Mouse (Mus musculus): ENCODE data around the gene Pip4p1. TPM values are rescaled to one million over a fixed set of nuclear protein-coding genes. Genes with fewer than 3 reads are reported as not detected.
"Not testable (repeated sequence)": the region's sequence is repeated elsewhere in the genome, so short reads cannot be mapped to it uniquely, and the experiment has no call there.

The Pip4p1 gene
- polyA plus RNA-seq, 1 experiment, result 93.1 TPM

DNA sequence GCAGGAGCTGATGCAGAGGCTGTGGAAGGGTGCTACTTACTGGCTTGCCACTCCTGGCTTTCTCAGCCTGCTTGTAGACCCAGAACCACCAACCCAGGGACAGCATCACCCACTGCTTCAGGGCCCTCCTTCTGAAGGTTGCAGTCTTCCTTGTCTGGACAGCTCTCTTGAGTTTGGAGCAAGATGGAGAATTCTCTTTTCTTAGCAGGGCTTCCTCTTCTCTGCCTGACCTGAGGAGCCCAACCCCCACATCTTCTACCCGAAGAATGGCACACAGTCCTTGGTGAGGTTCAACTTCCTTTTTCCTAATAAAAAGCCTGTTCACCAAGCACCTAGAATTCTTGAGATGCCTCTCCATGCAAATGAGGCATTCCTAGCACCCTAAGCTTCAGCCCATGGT, 40.2 kb upstream of the Pip4p1 start:
- H3K4me3 ChIP-seq (ENCODE audit: low read depth, low read length), result no peak overlapping the region
- H3K27ac ChIP-seq (ENCODE audit: insufficient read depth, low read depth, low read length), result no peak overlapping the region
- no peaks in the 10 kb centered on the region for H3K36me3 ChIP-seq (ENCODE audit: control insufficient read depth, insufficient read depth, low read length)
- H3K27me3 ChIP-seq (ENCODE audit: control insufficient read depth, insufficient read depth, low read length), result no peaks in the 10 kb centered on the region
- no peaks in the 10 kb centered on the region; the same call in 1 of the 2 replicates for H3K4me1 ChIP-seq (ENCODE audit: control insufficient read depth, insufficient read depth, insufficient read length, low read length)
- 39% methylated on average over 1 of the region's 1 CpGs for WGBS
- TF ChIP-seq POLR2A (IDR thresholded peaks at IDR 0.05; ENCODE audit: low read depth, low read length), result no peak
- TF ChIP-seq CTCF (IDR thresholded peaks at IDR 0.05; ENCODE audit: extremely low read depth, insufficient read length, insufficient replicate concordance, low read depth, low read length), result no peak

DNA sequence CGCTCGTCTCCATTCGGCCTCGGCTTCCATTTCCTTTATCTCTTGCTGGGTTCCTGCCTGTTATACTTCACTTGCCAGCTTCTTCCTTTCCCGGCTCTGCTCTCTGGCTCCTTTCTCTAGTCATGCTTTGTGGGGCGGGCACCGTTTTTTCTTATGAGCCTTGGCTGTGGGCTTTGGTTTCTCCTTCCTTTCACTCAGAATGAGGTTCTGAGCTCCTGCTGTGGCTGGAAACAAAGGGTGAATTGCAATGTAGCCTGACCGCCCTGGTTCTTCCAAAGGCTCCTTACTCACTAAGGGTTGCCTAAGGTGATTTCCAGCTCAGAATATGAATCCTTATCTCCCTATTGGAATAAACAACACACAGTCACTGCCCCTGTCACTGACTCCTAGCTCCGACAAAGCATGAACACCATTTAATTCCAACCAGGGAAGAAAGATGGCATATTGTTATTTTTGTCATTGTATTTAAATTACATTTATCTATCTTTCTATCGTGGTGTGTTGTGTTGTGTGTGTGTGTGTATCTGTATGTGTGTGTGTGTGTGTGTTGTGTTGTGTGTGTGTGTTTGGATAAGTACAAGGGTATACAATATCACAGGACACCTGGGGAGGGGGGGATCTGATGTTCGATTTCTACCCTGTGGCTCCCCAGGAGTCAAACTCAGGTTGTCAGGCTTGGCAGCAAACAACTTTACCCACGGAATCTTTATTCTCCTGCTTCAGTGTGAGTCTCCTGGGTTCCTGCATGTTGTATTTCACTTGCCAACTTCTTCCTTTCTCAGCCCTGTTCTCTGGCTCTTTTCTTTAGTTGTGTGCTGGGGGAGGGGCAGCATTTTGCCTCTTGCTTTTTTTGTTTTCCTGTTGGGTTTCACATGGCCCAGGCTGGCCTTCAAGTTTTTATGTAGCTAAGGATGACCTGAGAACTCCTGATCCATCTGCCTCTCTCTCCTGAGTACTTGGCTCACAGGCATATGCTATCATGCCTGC, 39.2 kb upstream of the Pip4p1 start:
- TF ChIP-seq POLR2A (IDR thresholded peaks at IDR 0.05; ENCODE audit: low read depth, low read length) (no peak), CTCF (IDR thresholded peaks at IDR 0.05; ENCODE audit: extremely low read depth, insufficient read length, insufficient replicate concordance, low read depth, low read length) (no peak)
- H3K27ac ChIP-seq (ENCODE audit: insufficient read depth, low read depth, low read length), result no peak overlapping the region
- H3K4me1 ChIP-seq (ENCODE audit: control insufficient read depth, insufficient read depth, insufficient read length, low read length), result no peaks in the 10 kb centered on the region; the same call in 1 of the 2 replicates
- no peaks in the 10 kb centered on the region for H3K27me3 ChIP-seq (ENCODE audit: control insufficient read depth, insufficient read depth, low read length)
- H3K4me3 ChIP-seq (ENCODE audit: low read depth, low read length), result no peak overlapping the region
- 67% methylated on average over 12 of the region's 12 CpGs for WGBS
- peaks cover 3% of the 10 kb centered on the region; the same call in 1 of the 2 replicates for H3K36me3 ChIP-seq (ENCODE audit: control insufficient read depth, insufficient read depth, low read length)

DNA sequence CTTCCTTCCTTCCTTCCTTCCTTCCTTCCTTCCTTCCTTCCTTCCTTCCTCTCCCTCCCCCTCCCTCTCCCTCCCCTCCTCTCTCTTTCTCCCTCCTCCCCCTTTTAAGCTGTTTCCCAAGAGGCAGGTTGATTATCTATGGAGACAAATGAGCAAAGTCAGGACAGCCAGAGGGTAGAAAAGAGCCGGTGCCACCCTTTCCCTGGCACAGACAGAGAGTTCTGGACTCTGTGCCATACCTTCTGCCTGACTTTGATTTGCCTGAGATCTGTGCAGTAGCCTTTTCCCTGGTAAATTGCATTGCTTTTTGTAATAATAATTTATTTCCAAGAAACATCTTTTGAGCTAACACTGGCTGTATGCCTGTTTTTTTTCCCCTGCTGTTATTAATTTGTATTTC, 38.4 kb upstream of the Pip4p1 start:
- no peak overlapping the region for H3K27ac ChIP-seq (ENCODE audit: insufficient read depth, low read depth, low read length)
- H3K36me3 ChIP-seq (ENCODE audit: control insufficient read depth, insufficient read depth, low read length), result peaks cover 11% of the 10 kb centered on the region
- no peaks in the 10 kb centered on the region; the same call in 1 of the 2 replicates for H3K4me1 ChIP-seq (ENCODE audit: control insufficient read depth, insufficient read depth, insufficient read length, low read length)
- TF ChIP-seq CTCF (IDR thresholded peaks at IDR 0.05; ENCODE audit: extremely low read depth, insufficient read length, insufficient replicate concordance, low read depth, low read length), result no peak
- no peak for TF ChIP-seq POLR2A (IDR thresholded peaks at IDR 0.05; ENCODE audit: low read depth, low read length)
- H3K27me3 ChIP-seq (ENCODE audit: control insufficient read depth, insufficient read depth, low read length), result no peaks in the 10 kb centered on the region
- 20% methylated on average over 1 of the region's 1 CpGs for WGBS
- H3K4me3 ChIP-seq (ENCODE audit: low read depth, low read length), result no peak overlapping the region

DNA sequence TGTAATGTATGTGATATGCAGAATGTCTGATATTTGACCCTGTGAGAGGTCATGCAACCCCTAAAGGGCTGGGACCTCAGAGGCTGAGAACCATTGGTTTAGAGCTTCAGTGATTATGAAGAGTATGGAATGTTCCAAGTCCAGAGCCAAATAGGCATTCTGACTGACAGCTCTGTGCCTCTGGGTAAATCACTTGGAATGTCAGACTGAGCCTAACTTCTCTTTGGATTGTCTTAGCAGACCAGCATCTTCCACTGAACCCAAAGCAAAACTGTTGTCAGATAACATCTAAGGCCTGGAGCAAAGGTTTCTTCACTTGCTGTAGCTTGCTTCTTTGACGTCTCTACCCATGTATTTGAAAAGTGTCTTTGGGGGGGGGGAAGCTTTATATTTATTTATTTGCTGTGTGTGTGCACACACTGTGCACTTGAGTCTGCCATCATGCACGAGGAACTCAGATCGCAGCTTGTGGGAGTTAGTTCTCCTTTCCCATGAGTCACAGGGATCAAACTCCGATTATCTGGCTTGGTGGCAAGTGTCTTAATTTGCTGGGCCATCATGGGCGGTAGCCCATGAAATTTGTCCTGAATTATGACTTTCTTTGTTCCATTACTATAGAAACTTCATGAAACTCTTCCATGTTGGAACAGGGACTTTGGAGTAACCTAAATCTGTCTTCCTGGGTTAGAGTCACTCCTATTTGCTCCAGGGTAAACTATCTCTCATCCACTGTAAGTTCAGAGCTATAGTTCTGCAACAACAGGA, 37.7 kb upstream of the Pip4p1 start:
- Histone ChIP-seq H3K4me1 (ENCODE audit: control insufficient read depth, insufficient read depth, insufficient read length, low read length) (no peaks in the 10 kb centered on the region; the same call in 1 of the 2 replicates), H3K4me3 (ENCODE audit: low read depth, low read length) (no peak overlapping the region), H3K36me3 (ENCODE audit: control insufficient read depth, insufficient read depth, low read length) (peaks cover 13% of the 10 kb centered on the region), H3K27me3 (ENCODE audit: control insufficient read depth, insufficient read depth, low read length) (no peaks in the 10 kb centered on the region), H3K27ac (ENCODE audit: insufficient read depth, low read depth, low read length) (no peak overlapping the region)
- TF ChIP-seq CTCF (IDR thresholded peaks at IDR 0.05; ENCODE audit: extremely low read depth, insufficient read length, insufficient replicate concordance, low read depth, low read length), result no peak
- TF ChIP-seq POLR2A (IDR thresholded peaks at IDR 0.05; ENCODE audit: low read depth, low read length), result no peak
- WGBS, result 62% methylated on average over 5 of the region's 5 CpGs

DNA sequence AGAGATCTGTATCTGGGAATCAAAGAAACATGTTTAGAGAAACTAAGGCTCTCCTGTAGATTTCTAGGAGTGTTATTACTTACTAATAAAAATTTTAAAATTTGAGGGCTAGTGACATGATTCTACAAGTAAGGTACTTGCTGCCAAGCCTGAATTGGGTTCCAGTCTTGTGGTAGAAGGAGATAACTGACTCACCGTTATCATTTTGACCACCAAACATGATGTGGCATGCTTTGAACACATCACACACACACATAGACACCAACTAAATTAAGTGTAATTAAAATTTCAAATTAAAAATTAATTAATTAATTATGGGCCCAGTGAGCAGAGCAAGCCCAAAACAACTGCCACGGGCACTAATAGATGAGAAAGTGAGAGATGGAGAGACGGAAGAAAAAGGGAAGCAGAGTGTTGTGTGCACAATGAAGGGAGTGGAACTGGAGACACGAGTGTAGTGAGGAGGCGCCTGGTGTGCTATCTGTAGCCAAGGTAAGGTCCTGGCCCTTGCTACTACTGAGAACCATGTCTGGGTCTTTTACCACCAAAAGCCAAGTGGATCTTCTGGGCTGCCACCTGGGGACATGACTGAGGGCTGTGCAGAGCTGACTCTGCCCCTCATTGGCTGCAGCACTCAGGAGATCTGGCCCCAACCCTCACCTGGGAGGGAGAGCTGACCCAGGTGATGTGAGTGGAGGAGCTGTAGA, 27.8 kb upstream of the Pip4p1 start:
- not testable (repeated sequence) for H3K36me3 ChIP-seq (ENCODE audit: control insufficient read depth, insufficient read depth, low read length); H3K4me1 ChIP-seq (ENCODE audit: control insufficient read depth, insufficient read depth, insufficient read length, low read length); H3K4me3 ChIP-seq (ENCODE audit: low read depth, low read length); H3K27me3 ChIP-seq (ENCODE audit: control insufficient read depth, insufficient read depth, low read length); H3K27ac ChIP-seq (ENCODE audit: insufficient read depth, low read depth, low read length)
- WGBS, result 87% methylated on average over 5 of the region's 5 CpGs

DNA sequence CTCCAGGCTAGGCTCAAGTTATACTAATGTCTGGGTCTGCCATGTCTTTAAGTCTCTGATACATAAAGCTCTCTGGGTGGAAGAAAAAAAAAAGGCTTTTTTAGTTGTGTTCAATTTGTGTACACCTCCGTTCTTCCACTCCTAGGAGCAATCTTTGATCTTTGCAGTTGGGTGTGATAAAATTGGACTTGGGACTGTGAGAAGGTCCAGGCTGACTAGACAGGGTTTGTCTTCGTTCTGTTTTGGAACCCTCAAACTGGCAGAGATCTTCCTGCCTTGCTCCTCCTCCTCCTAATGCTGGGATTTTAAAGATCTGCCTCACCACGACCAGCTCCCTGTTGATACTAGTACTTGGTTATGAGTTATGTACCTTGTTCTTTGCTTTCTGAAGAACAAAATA, 26.5 kb upstream of the Pip4p1 start:
- H3K4me3 ChIP-seq (ENCODE audit: low read depth, low read length); H3K4me1 ChIP-seq (ENCODE audit: control insufficient read depth, insufficient read depth, insufficient read length, low read length); H3K36me3 ChIP-seq (ENCODE audit: control insufficient read depth, insufficient read depth, low read length); H3K27me3 ChIP-seq (ENCODE audit: control insufficient read depth, insufficient read depth, low read length): not testable (repeated sequence)
- H3K27ac ChIP-seq (ENCODE audit: insufficient read depth, low read depth, low read length), result peak overlapping the region; percentile 98
- WGBS, result 22% methylated on average over 3 of the region's 3 CpGs

DNA sequence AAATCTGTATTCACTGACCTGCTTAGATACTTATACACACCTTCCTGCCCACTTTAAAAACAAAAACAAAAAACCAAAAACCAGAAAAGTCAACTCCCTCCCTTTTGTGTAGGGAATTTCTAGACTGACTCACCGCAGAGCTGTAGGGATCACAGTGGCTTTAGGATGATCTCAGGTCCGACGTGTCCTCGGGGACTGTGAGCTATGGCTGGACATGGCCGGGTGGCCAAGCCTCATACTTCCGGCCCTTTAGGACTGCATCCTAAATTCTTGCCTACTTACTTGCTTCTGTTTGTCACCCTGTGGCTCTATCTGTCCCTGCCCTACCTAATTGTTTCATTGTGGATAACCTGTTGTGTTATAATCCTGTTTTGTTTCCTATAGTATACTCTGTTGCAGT, 26.1 kb upstream of the Pip4p1 start:
- Histone ChIP-seq H3K4me3 (ENCODE audit: low read depth, low read length) (peak overlapping the region; percentile 75), H3K27ac (ENCODE audit: insufficient read depth, low read depth, low read length) (peak overlapping the region; percentile 98)
- not testable (repeated sequence) for H3K36me3 ChIP-seq (ENCODE audit: control insufficient read depth, insufficient read depth, low read length); H3K27me3 ChIP-seq (ENCODE audit: control insufficient read depth, insufficient read depth, low read length); H3K4me1 ChIP-seq (ENCODE audit: control insufficient read depth, insufficient read depth, insufficient read length, low read length)
- 37% methylated on average over 6 of the region's 6 CpGs for WGBS
